Mouse (Mus musculus) spleen, postnatal 36 days (tissue): ENCODE data around the gene Afap1l2.

ENCODE experiments used
- DNase-seq, 2 experiments: peaks; one replicate each; pipeline ENCODE4 v3.0.0; 2022; ENCODE audit warnings: low spot score in 2 of 2, mixed read lengths in 1 of 2

Afap1l2 gene

DNA sequence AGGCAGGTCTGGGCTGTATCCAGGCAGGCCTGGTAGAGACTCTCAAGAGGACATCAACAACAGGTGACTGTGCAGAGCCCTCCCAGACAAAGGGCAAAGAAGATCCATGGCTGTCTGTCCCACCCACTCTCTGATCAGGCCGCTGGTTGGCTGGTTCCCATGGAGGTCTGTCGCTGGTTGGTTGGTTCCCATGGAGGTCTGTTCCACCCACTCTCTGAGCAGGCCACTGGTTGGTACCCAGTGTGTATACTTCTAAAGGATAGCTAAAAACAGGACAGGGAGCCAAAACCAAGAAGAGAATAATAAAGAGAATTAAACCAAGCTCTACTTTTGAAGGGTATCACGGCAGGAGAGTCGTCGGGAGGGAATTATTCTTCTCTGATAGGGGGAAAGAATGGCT is 31.5 kb downstream of the Afap1l2 start:
- no peak for DNase-seq

DNA sequence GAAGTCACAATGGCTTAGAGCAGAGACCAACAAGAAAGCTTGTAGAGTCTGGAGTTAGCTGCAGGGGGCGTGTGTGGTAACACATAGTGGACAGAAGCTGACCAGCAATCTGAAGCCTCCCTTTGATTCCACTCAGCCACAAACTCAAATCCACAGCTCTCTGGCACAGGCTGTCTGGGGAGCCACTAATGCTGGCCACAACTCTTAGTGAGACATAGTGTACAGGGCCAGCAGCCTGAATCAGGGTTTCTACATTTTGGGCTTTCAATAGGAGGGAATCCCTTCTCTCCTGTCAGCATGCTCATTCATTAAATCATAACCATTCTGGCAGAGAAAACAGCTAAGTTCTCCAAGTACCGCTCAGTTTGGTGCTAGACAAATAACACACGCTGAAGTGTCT is 32.5 kb downstream of the Afap1l2 start:
- no peak for DNase-seq

- no peak for DNase-seq
Observed at GRCm38 (mm10) chr19:56974159-56974558, 33.9 kb downstream of the Afap1l2 start.

DNA sequence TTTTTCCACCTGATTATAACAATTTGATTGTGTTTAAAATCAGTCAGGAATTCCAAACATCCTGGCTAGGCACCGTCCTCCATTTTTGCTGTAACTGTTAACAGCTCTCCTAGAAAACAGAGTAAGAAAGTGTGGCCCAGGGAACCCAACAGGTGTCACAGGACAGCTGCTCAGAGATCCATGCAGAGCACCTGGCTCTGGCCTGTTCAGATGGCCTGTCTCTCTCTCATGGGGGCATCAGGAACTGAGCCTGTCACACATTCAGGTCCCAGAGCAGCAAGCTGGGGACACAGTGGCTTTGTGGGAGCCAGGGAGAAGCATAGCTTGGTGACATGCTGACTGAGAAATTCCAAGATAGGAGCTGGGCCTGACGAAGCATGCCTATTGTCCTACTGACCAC is 35.3 kb downstream of the Afap1l2 start:
- DNase-seq = no peak

GRCm38 (mm10) chr19:56971347-56971746 is 36.7 kb downstream of the Afap1l2 start:
- DNase-seq = no peak

GRCm38 (mm10) chr19:56963876-56964275 is 44.2 kb downstream of the Afap1l2 start:
- DNase-seq = no peak

DNA sequence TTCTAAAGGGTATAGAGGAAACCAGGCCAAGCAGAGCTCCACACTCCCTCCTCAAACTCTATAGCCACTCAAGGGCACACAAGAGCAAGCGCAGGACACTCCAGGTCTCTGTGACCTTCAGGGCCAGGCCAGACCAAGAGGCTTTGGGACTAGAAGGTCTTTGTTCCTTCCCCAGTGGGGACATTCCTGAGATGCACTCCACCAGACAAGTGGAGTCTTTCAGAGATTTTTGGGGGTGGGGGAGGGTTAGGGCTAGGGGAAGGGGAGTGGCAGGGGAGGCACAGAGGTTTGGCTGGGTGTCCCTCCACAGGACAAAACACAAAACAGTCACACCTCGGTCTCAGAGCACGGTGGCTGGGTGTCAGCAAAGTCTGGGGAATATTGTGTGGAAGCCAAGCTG is 48.4 kb downstream of the Afap1l2 start:
- no peak for DNase-seq

DNA sequence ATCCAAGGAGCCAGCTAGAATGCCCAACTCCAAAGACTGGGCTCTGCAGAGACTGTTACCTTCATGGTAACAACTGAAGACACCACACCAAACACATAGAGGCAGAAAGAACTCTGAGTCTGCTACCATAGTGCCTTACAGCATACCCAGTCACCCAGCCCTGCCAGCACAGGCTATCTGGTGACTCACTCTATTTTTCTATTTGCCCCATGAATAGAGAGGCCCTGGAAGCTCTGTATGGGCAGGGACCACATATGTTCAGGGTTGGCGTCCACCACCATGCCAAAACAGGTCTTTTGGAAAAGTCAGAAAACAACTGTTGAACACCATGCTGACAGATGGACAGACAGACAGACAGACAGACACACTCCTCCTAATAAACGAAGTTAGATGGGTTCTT is 49.0 kb downstream of the Afap1l2 start:
- DNase-seq = no peak

DNA sequence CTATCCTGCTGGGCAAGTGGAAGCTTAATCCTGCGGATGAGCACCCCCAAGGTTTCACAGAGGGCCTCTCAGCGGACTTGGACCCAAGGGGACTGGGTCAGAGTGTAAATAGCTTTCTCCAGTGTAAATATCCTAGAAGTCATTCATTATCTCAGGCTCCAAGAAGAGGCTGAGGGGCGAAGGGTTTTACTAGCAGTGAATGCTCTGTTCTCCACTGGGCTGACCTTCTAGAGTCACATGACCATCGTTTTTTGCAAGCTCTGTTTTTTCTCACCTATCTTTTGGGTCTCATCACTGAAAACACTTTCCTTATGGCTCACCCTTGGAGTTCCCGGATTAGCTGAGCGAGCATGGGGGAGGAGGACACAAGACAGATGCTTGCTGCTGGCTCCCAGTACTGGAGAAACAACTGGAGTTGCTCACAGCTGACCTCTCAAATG is 49.4 kb downstream of the Afap1l2 start:
- DNase-seq = no peak

DNA sequence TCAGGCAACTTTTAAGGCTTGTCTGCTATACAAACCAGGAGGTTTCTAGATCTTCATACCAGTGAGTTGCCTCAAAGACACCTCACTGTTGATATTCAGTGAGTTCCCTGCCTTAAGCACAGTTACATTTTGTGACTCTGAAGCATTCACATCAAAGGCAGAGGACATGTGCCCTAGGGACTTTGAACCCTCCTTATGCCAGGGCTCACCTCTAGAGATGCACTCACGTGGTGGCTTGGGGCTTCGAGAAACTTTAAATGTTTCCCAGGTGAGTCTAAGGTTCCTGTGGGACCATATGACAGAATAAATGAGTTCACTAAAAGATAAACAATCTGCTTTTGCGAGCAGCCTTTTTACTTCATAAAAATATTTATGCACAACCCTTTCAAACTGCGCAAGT is 50.0 kb downstream of the Afap1l2 start:
- no peak for DNase-seq

GRCm38 (mm10) chr19:56955568-56956513 is 52.2 kb downstream of the Afap1l2 start:
- DNase-seq = no peak

GRCm38 (mm10) chr19:56954857-56955256 is 53.2 kb downstream of the Afap1l2 start:
- DNase-seq = no peak

GRCm38 (mm10) chr19:56953856-56954255 is 54.2 kb downstream of the Afap1l2 start:
- no peak for DNase-seq

DNA sequence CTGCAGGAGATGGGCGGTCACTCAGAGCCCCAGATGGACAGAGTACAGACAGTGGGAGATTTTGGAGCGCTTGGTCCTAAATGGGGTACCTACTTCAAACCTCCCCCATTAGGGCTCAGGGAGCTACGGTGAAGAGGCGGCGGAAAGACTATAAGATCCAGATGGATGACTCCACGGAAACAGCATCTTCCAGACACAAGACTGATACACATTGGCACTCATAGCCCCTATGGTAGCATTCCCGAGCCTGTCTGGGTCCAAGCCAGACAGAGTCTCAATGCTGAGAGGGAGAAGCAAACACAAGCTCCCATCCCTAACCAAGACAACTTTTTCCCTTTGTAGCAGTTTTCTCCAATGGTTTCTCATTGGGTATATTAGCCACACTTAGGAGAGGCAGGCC is 57.2 kb downstream of the Afap1l2 start:
- no peak for DNase-seq

GRCm38 (mm10) chr19:56949868-56950267 is 58.2 kb downstream of the Afap1l2 start:
- no peak for DNase-seq

DNA sequence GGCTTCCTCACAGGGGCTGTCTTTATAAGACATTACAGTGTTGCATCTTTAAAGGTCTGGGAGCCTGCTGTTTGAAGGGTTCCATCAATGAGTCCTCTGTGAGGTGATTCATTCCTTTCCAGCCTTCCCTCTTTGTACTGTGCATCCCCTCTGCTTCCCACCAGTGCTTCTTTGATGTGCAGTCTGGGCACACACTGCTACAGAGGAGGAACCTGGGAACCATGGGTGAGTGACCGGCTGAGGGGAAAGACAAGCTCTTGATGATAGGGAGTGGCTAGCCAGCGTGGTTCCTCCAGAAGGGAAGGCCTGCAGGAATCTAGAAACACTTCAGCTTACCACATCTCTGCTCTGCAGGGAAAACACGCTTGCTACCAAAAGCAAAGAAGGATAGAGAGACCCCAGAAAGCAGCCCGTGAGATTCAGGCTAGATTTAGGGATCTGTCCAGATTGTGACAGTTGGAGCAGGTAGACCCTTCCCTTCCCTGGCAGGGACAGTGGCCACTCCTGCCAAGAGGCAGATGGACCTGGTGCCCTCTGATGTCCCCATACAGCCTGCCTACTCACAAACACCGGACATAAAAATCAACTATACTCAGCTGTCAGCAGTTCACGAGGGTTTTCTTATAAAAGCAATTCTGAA is 59.9 kb downstream of the Afap1l2 start:
- DNase-seq = no peak

GRCm38 (mm10) chr19:56946727-56947126 is 61.3 kb downstream of the Afap1l2 start:
- no peak for DNase-seq

DNA sequence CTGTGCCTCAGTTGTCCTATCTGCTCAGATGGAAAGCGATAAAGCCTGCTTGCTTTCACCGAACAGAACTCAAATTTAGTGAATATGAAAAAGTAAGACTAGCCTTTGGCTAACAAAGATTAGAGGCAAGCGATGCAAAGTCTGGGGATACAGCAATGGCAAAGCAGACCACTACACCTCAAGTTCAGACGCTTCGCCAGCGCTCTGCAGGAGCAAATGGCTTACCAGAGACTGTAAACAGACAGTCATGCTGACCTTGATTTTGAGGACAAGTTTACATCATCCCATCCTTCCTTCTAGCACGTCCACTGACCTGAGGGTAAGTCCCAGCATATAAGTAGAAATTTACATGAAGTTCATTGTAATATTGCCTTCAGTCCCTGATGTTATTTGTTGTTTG is 61.8 kb downstream of the Afap1l2 start:
- no peak for DNase-seq

GRCm38 (mm10) chr19:56945621-56946020 is 62.4 kb downstream of the Afap1l2 start:
- DNase-seq = no peak

GRCm38 (mm10) chr19:56944826-56945225 is 63.2 kb downstream of the Afap1l2 start:
- DNase-seq = no peak

DNA sequence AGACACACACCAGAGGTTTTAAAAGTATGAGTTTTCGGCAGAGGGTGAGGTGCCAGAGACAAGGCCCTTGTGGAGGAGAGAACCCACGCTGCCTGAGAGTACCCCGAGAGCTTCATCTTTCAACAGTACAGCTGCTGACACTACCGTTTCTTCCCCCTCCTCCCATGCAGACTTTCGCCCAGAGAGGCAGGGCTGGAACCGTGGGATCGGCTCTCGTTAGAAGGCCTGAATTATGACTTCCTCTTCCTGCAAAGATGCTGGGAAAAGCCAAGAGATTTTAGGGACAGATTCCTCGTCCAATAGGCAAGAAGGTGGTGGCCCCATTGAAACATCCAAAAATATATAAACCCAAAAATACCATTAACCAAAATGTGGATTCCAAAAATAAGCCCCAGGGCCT is 63.8 kb downstream of the Afap1l2 start:
- DNase-seq = no peak

DNA sequence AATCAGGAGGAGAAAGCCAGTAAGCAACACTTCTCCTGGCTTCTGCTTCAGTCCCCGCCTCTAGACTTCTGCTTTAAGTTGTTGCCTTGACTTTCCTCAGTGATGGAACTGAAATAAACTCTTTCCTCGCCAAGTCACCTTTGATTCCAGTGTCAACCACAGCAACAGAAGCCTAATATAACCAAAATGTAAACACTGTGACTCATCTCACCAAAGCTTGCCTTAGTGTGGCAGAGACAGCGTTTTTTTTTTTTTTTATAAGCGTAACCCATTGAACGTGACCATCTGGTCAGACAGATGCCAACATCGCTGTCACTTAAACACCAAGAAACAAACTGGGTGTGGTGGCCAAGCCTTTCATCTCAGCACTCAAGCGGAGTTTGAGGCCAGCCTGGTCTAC is 65.8 kb downstream of the Afap1l2 start:
- no peak for DNase-seq

DNA sequence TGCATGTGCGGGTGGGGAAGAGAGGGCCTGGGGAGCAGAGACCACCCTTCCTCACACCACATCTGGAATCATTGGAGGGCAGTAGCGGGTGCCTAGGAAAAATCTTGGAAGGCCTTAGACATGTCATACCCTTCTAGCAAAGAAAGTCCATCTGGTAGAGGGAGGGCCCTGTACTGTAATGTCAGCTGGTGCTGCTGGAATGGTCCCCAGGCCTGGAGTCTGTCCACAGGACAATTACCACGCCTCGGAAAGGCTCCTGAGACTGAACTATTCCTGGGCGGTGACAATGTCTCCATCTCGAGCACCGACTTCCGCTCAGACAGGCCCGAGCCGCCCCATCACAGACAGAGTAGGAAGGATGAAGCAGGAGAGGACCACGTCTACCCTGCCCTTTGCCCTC is 67.5 kb downstream of the Afap1l2 start:
- no peak for DNase-seq
